Mouse (Mus musculus) CH12.LX (cell line): ENCODE measurements around the gene Dlgap1.

Source experiments
- CTCF ChIP-seq, 2 experiments: IDR thresholded peaks in 1 of 2; conservative IDR thresholded peaks in 1 of 2; 2 replicates each; pipeline ENCODE4 v1.5.1; 2011 to 2012; ENCODE audit warnings: low read depth in 2 of 2, low read length in 2 of 2, improper control_type of control experiment in 1 of 2, inconsistent platforms in 1 of 2, mild to moderate bottlenecking in 1 of 2, moderate library complexity in 1 of 2
- JUND ChIP-seq: conservative IDR thresholded peaks from 2 replicates; pipeline ENCODE4 v1.6.1; 2011; ENCODE audit warnings: low read depth, low read length, improper control_type of control experiment
- MAFK ChIP-seq: IDR thresholded peaks from 2 replicates; pipeline ENCODE4 v1.6.1; 2011; ENCODE audit warnings: low read length, improper control_type of control experiment; ENCODE audit not compliant: insufficient replicate concordance
- MAX ChIP-seq: IDR thresholded peaks from 2 replicates; pipeline ENCODE4 v1.6.1; 2011; ENCODE audit warnings: low read length, improper control_type of control experiment
- POLR2A ChIP-seq: IDR thresholded peaks from 2 replicates; pipeline ENCODE4 v1.6.1; 2011; ENCODE audit warnings: low read depth, mild to moderate bottlenecking, improper control_type of control experiment, low read length
- TCF12 ChIP-seq: IDR thresholded peaks from 2 replicates; pipeline ENCODE4 v1.6.1; 2014; ENCODE audit warnings: low read depth, mild to moderate bottlenecking, inconsistent platforms, low read length, improper control_type of control experiment
- USF2 ChIP-seq: conservative IDR thresholded peaks from 2 replicates; pipeline ENCODE4 v1.6.1; 2011; ENCODE audit warnings: low read depth, low read length, improper control_type of control experiment

GRCm38 (mm10) chr17:70835071-70835790 is 866.4 kb downstream of the Dlgap1 start:
- TF ChIP-seq CTCF (conservative IDR thresholded peaks at IDR 0.05 in 1 of 2, IDR thresholded peaks at IDR 0.05 in 1 of 2; ENCODE audit: low read depth in 2 of 2, low read length in 2 of 2) (no peak), TCF12 (no peak), MAFK (no peak), USF2 (no peak), POLR2A (no peak), MAX (no peak), JUND (no peak)
